Mouse (Mus musculus) left cerebral cortex, postnatal 36 days (tissue): ENCODE results near the gene Tysnd1. TPM values are rescaled to one million over a fixed set of nuclear protein-coding genes. Genes with fewer than 3 reads are reported as not detected.

Source experiments
- DNase-seq, 2 experiments: peaks; one replicate each; pipeline ENCODE4 v3.0.0; 2021 to 2022; ENCODE audit warnings: low spot score in 2 of 2, mixed read lengths in 1 of 2
- intact Hi-C: fragments of 180-260 bp; cut with DNase I; formaldehyde crosslinking; loops from one replicate; pipeline ENCODE4 v1.15.1; 2025
- total RNA-seq, 2 experiments: library from RNA; stranded (reverse); gene quantifications; 2 replicates each; pipeline ENCODE4 v1.2.3; 2021

The Tysnd1 gene
- 10 to 100 TPM; 20.0 to 23.7 TPM for total RNA-seq

GRCm38 (mm10) chr10:61694870-61695670 lies at the start of gene Tysnd1:
Gene Tysnd1, plus strand, starts transcription at chr10:61695514.
- intact Hi-C loops: loop anchor here (1.0 to 5.0 kb wide), 2 partner anchors 15 to 87 kb away; partner anchors contain the start of genes H2afy2 and Sar1a

DNA sequence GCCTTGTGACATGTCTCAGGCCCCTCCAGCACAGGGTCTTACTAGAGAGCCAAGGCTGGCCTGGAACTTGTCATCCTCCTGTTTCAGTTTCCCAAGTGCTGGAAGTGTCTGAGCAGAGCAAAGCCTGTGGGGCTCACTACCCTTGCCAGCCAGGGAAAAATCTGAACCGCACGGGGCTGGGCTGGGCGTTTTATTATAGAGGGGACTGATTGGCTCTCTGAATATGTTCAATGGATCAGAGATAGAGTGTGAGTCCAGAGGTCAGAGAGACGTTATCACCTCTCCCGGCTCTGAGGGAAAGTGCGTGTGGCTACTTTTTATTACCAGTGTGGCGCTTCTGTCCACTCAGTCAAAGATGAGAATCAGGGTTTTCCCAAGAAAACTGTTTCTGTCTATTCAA lies 48.8 kb upstream of the Tysnd1 start:
- no peak for DNase-seq
- intact Hi-C loops: loop anchor here (5.0 kb wide), 1 partner anchor 169 kb away; the partner anchor contains the start of gene Lrrc20

More at GRCm38 (mm10) chr10:61694870-61695670, at the start of gene Tysnd1:
- DNase-seq: peak; percentile 94 to 96

- peak; percentile 85 to 86 for DNase-seq
- intact Hi-C loops: loop anchor here (5.0 kb wide), 1 partner anchor 171 kb away; the partner anchor contains the start of gene Lrrc20
Measured at GRCm38 (mm10) chr10:61647790-61648736, 47.3 kb upstream of the Tysnd1 start, which contains the start of gene Ppa1. Gene Ppa1, plus strand, starts transcription at chr10:61648552.

DNA sequence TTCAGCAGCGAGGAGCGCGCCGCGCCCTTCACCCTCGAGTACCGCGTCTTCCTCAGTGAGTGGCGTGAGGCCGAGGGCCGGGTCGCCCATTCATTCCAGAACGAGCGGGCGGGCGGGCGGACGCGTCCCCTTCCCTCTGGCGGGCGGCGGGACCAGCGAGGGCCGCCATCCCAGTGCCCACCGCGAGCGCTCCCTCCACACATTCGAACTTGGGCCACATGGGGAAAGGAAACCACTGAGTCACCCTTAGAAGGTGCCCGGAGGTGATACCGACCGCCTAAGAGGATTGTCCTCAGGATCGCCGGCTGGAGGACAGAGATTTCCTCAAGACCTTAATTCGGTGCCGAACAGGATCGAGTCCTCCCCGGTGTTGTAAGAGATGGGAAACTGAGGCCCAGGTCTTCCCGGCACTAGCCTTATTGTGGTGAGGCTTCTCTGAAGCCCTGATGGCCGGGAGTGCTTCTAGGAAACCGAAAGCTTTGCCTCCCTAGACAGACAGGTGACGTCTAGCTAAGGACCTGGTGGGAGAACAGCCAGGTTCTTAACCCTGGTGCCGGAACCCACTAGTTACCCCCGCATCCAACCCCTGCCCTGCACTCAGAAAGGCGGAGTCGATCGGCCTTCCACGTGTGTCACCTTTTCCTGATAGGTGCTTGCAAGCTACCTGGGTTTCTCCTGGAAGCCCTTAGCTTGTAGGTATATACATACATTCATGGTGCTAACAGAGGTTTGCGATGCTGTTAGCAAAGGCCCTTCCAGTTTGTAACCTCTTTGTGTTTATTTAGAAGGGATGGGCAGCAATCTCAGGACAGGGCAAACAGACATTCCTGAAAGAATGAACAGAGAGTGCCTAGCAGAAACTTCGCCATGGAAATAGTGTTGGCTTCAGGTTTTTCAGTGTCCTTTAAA lies 46.3 kb upstream of the Tysnd1 start:
- no peak for DNase-seq
- intact Hi-C loops: loop anchor here (5.0 kb wide), 1 partner anchor 172 kb away; the partner anchor contains the start of gene Lrrc20

- no peak for DNase-seq
- intact Hi-C loops: no loop called here
Measured at GRCm38 (mm10) chr10:61654105-61654504, 41.2 kb upstream of the Tysnd1 start.

- intact Hi-C loops: no loop called here
- no peak for DNase-seq
Measured at GRCm38 (mm10) chr10:61654691-61655090, 40.6 kb upstream of the Tysnd1 start.

GRCm38 (mm10) chr10:61655188-61655587 lies 40.1 kb upstream of the Tysnd1 start:
- no peak for DNase-seq
- intact Hi-C loops: no loop called here

- no peak for DNase-seq
- intact Hi-C loops: no loop called here
Measured at GRCm38 (mm10) chr10:61656928-61657882, 38.1 kb upstream of the Tysnd1 start.

DNA sequence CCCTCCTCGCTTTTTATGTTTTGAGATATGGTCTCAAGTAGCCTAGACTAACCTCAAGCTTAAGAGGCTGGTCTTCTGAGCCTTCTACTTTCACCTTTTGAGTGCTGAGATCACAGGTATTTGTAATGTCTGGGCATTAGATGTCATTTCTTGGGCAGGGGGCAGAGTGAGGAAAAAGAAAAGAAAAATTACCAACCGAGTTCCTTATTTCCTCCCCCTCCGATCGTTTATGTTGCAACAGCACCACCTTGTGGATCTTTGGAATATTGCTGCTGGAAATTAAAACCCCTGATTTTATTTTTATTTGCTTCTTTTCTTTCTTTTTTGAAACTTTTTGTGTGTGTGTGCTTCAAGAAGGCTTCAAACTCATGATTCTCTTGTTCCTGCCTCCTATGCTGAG lies 37.3 kb upstream of the Tysnd1 start:
- intact Hi-C loops: loop anchor here (1.0 to 2.0 kb wide), 2 partner anchors 56 to 165 kb away; no protein-coding TSS in a partner anchor
- DNase-seq: no peak

- intact Hi-C loops: loop anchor here (5.0 to 10.0 kb wide), 2 partner anchors 315 to 457 kb away; no protein-coding TSS in a partner anchor
- no peak for DNase-seq
Measured at GRCm38 (mm10) chr10:61661887-61662286, 33.4 kb upstream of the Tysnd1 start.

DNA sequence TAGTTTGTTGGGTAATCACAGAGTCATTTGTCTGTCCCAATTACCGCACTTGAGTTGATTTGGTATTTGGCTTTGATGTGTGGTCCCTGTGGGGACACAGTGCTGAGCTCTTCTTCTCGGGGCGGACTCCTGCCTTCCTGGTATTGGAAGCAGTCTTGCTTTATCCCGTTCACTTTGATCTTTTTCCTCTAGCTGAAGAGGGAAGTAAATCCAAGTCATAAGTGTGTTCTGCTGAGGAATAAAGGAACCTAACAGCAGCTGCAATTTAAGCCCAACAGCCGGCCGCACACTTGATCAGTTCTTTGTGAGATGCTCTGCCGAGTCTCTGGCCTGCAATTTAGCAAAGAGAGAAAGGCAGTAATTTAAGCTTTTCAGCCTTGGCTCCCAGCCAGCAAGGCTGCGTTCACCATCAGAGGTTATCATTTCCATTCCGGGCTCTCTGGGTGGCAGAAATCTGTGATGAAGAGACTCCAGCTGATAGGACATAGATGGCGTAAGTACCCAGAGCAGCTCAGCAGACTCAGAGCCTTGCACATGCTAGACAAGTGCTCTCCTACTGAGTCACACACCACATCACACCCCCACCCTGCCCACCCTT lies 32.8 kb upstream of the Tysnd1 start:
- intact Hi-C loops: loop anchor here (5.0 to 10.0 kb wide), 2 partner anchors 315 to 458 kb away; no protein-coding TSS in a partner anchor
- DNase-seq: peak in 1 of 2 experiments; percentile 15

- intact Hi-C loops: loop anchor here (10.0 kb wide), 1 partner anchor 460 kb away; no protein-coding TSS in a partner anchor
- no peak for DNase-seq
Measured at GRCm38 (mm10) chr10:61665111-61665510, 30.2 kb upstream of the Tysnd1 start.

DNA sequence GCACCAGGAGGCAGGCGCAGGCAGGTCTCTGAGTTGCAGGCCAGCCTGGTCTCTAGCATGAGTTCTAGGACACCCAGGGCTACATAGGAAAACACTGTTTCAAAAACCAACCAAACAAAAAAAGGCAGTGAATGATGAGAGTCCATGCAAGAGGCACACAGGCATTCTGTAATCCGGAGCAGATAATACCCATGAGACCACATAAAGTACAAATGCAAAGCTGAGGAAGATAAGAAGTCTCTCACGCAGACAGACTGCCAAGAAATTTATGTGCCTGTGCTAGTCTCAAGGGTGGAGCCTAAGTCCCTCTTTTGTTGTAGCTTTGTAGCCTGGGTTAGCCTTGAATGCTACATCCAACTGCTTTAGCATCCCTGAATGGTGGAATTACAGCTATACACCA lies 29.7 kb upstream of the Tysnd1 start:
- DNase-seq: no peak
- intact Hi-C loops: loop anchor here (10.0 kb wide), 1 partner anchor 461 kb away; no protein-coding TSS in a partner anchor

DNA sequence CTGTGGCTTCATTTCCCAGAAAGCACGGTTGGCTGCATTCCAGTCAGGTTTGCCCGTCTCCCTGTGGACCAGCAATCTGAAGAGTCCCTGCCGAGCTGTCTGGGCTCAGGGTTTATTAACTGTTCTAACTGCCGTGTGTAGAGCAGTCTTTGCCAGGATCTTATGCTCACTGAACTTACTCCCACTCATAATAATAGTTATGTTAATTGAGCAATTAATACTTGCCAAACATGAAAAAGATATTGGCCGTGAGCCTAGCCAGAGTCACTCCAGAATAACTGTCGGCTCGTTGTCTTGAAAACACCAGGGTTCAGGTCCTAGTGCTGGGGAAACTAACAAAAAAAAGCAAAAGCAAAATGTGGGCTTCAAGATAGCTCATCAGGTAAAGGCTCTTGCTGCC lies 26.0 kb upstream of the Tysnd1 start:
- DNase-seq: no peak

GRCm38 (mm10) chr10:61669896-61670295 lies 25.4 kb upstream of the Tysnd1 start:
- intact Hi-C loops: loop anchor here (10.0 kb wide), 1 partner anchor 465 kb away; no protein-coding TSS in a partner anchor
- DNase-seq: no peak

More for the DNA sequence above, 26.0 kb upstream of the Tysnd1 start:
- intact Hi-C loops: loop anchor here (10.0 kb wide), 1 partner anchor 464 kb away; no protein-coding TSS in a partner anchor

GRCm38 (mm10) chr10:61670758-61671157 lies 24.6 kb upstream of the Tysnd1 start:
- intact Hi-C loops: no loop called here
- no peak for DNase-seq

DNA sequence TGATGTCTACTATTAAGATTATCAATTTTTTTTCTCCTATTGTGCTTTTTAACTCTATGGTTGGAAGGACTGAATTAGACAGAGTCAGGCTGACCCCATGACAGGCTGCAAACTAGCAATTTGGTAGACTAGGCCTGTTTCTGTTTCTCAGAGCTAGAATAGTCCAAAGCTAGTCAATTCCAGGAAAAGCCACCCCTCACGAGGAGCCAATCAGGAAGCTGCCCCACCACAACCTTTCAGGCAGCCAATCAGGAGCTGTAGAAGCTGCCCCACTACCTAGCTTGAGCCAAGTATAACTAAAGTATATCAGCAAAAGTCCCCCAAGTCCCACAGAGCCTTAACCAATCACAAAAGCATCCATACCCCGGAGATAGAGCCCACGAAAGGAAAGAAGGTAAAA lies 19.4 kb upstream of the Tysnd1 start:
- intact Hi-C loops: no loop called here
- DNase-seq: no peak
